Mouse (Mus musculus) retina, postnatal 1 day (tissue): ENCODE data around the gene Scn7a.

Experiments used
- DNase-seq: peaks from one replicate; pipeline ENCODE4 v3.0.0-alpha.2; 2012

The Scn7a gene

GRCm38 (mm10) chr2:66784765-66785164 is at the start of gene Scn7a:
Gene Scn7a, minus strand, starts transcription at chr2:66784914.
- DNase-seq = peak; percentile 20

GRCm38 (mm10) chr2:66827729-66828128 is 43.0 kb upstream of the Scn7a start:
- DNase-seq = no peak

- peak; percentile 12 for DNase-seq
Measured at GRCm38 (mm10) chr2:66819862-66820559, 35.3 kb upstream of the Scn7a start.

GRCm38 (mm10) chr2:66799676-66800249 is 15.0 kb upstream of the Scn7a start:
- peak; percentile 48 for DNase-seq

GRCm38 (mm10) chr2:66797493-66797892 is 12.8 kb upstream of the Scn7a start:
- no peak for DNase-seq

GRCm38 (mm10) chr2:66791629-66792028 is 6.9 kb upstream of the Scn7a start:
- DNase-seq = no peak

GRCm38 (mm10) chr2:66780884-66781283 is 3.8 kb downstream of the Scn7a start:
- no peak for DNase-seq

- DNase-seq = no peak
Measured at GRCm38 (mm10) chr2:66767980-66768379, 16.7 kb downstream of the Scn7a start.

- DNase-seq = no peak
Measured at GRCm38 (mm10) chr2:66765170-66765569, 19.5 kb downstream of the Scn7a start.

GRCm38 (mm10) chr2:66762905-66763304 is 21.8 kb downstream of the Scn7a start:
- DNase-seq = no peak

- DNase-seq = no peak
Measured at GRCm38 (mm10) chr2:66728002-66728401, 56.7 kb downstream of the Scn7a start.

GRCm38 (mm10) chr2:66727585-66727974 is 57.1 kb downstream of the Scn7a start:
- no peak for DNase-seq

GRCm38 (mm10) chr2:66726878-66727584 is 57.7 kb downstream of the Scn7a start:
- no peak for DNase-seq

GRCm38 (mm10) chr2:66712071-66712470 is 72.6 kb downstream of the Scn7a start:
- DNase-seq = no peak

GRCm38 (mm10) chr2:66692300-66692699 is 92.4 kb downstream of the Scn7a start:
- DNase-seq = no peak

- peak; percentile 16 for DNase-seq
Measured at GRCm38 (mm10) chr2:66661988-66662387, 122.7 kb downstream of the Scn7a start.

GRCm38 (mm10) chr2:66656430-66656829 is 128.3 kb downstream of the Scn7a start:
- no peak for DNase-seq

- DNase-seq = no peak
Measured at GRCm38 (mm10) chr2:66655431-66655830, 129.3 kb downstream of the Scn7a start.

- DNase-seq = peak; percentile 49
Measured at GRCm38 (mm10) chr2:66644384-66644783, 140.3 kb downstream of the Scn7a start.

GRCm38 (mm10) chr2:66634580-66635359 is 149.9 kb downstream of the Scn7a start, which contains the start of gene Scn9a:
Gene Scn9a, minus strand, starts transcription at chr2:66634962.
- peak; percentile 68 for DNase-seq

- peak; percentile 20 for DNase-seq
Measured at GRCm38 (mm10) chr2:66632728-66633127, 152.0 kb downstream of the Scn7a start.
